Mouse (Mus musculus) heart, embryonic 13.5 days (tissue): ENCODE data around the gene Mgme1. TPM values are rescaled to one million over a fixed set of nuclear protein-coding genes. Genes with fewer than 3 reads are reported as not detected.
A peak's percentile ranks its signal among the peaks of the same experiment; 100 is the strongest.

Experiments
- ATAC-seq: fragments of 200-750 bp; cut with Nextera tagmentation; 2 replicates; pipeline ENCODE4 v1.8.0; 2017; ENCODE audit warnings: moderate TSS enrichment; ENCODE audit not compliant: insufficient number of reproducible peaks, low FRiP score, low TSS enrichment; ENCODE audit errors: extremely low read depth
- H3K27ac ChIP-seq: fragments of 300-500 bp; sonication (generic); replicated peaks from 2 replicates; pipeline ENCODE4 v1.5.1; 2015; ENCODE audit warnings: moderate library complexity, mild to moderate bottlenecking, inconsistent platforms
- H3K27me3 ChIP-seq: fragments of 300-500 bp; sonication (generic); replicated peaks from 2 replicates; pipeline ENCODE4 v1.6.1; 2015; ENCODE audit warnings: mild to moderate bottlenecking, inconsistent platforms
- H3K36me3 ChIP-seq: fragments of 300-500 bp; sonication (generic); 2 replicates; pipeline ENCODE4 v1.6.1; 2015; ENCODE audit warnings: mild to moderate bottlenecking, inconsistent platforms
- H3K4me1 ChIP-seq: fragments of 300-500 bp; sonication (generic); 2 replicates; pipeline ENCODE4 v1.6.1; 2015; ENCODE audit warnings: inconsistent platforms
- H3K4me2 ChIP-seq: fragments of 300-500 bp; sonication (generic); 2 replicates; pipeline ENCODE4 v1.6.1; 2015; ENCODE audit warnings: inconsistent platforms, mild to moderate bottlenecking, moderate library complexity
- H3K4me3 ChIP-seq: fragments of 300-500 bp; sonication (generic); 2 replicates; pipeline ENCODE4 v1.5.1; 2015; ENCODE audit warnings: moderate library complexity, mild to moderate bottlenecking, inconsistent platforms
- H3K9ac ChIP-seq: fragments of 300-500 bp; sonication (generic); 2 replicates; pipeline ENCODE4 v1.6.1; 2015; ENCODE audit warnings: inconsistent platforms, mild to moderate bottlenecking, moderate library complexity
- H3K9me3 ChIP-seq: fragments of 300-500 bp; sonication (generic); 2 replicates; pipeline ENCODE4 v1.6.1; 2016; ENCODE audit warnings: inconsistent platforms
- WGBS: fragments of 180-500 bp; shearing (Covaris S2); methylation state at CpG from one replicate; pipeline ENCODE4 v1.1.7; 2015; ENCODE audit warnings: mixed read lengths; 5-methylcytosine and 5-hydroxymethylcytosine counted together
- polyA plus RNA-seq: library from polyadenylated mRNA; unstranded; fragments of >200 nt; fragmentation: Nextera tagmentation; extraction: Ambion mirVana; gene quantifications from 2 replicates; pipeline ENCODE4 v1.2.1, GENCODE M21; 2015

The Mgme1 gene
- polyA plus RNA-seq, 1 experiment from 2014 or later = 20.0 TPM

- no peak overlapping the region for H3K4me2 ChIP-seq
- no peak overlapping the region for H3K4me3 ChIP-seq
- ATAC-seq = no peak
- no peaks in the 10 kb centered on the region for H3K36me3 ChIP-seq
- H3K9me3 ChIP-seq = 0 out of 2 replicates have a peak, but pooled peaks cover 11% of the 10 kb centered on the region
- no peaks in the 10 kb centered on the region for H3K4me1 ChIP-seq
- no peak overlapping the region for H3K9ac ChIP-seq
- H3K27ac ChIP-seq = no peak overlapping the region
- WGBS = 66% methylated on average over 6 of the region's 6 CpGs
- H3K27me3 ChIP-seq = no peaks in the 10 kb centered on the region
These were observed 32.1 kb upstream of the Mgme1 start for GRCm38 (mm10) chr2:144238341-144238740.

- Histone ChIP-seq H3K27ac (no peak overlapping the region), H3K9me3 (0 out of 2 replicates have a peak, but pooled peaks cover 9% of the 10 kb centered on the region), H3K4me1 (no peaks in the 10 kb centered on the region), H3K4me3 (no peak overlapping the region), H3K36me3 (no peaks in the 10 kb centered on the region), H3K9ac (no peak overlapping the region), H3K27me3 (no peaks in the 10 kb centered on the region), H3K4me2 (no peak overlapping the region)
- no peak for ATAC-seq
- 53% methylated on average over 2 of the region's 2 CpGs for WGBS
These were observed 31.1 kb upstream of the Mgme1 start for GRCm38 (mm10) chr2:144239318-144239717.

- H3K27ac ChIP-seq = no peak overlapping the region
These were observed 30.2 kb upstream of the Mgme1 start for GRCm38 (mm10) chr2:144240095-144240899.

GRCm38 (mm10) chr2:144245464-144245863, 25.0 kb upstream of the Mgme1 start:
- Histone ChIP-seq H3K36me3 (peaks cover 19% of the 10 kb centered on the region), H3K27ac (peak overlapping the region; percentile 1; the same call in 1 of the 2 replicates), H3K4me3 (no peak overlapping the region), H3K4me1 (peaks cover 27% of the 10 kb centered on the region), H3K4me2 (no peak overlapping the region), H3K9ac (no peak overlapping the region), H3K27me3 (no peaks in the 10 kb centered on the region), H3K9me3 (no peaks in the 10 kb centered on the region)
- ATAC-seq = no peak
- 80% methylated on average over 7 of the region's 7 CpGs for whole genome bisulfite sequencing

More at GRCm38 (mm10) chr2:144240095-144240899, 30.2 kb upstream of the Mgme1 start:
- Histone ChIP-seq H3K4me3 (no peak overlapping the region), H3K9ac (no peak overlapping the region), H3K4me2 (no peak overlapping the region), H3K9me3 (no peaks in the 10 kb centered on the region), H3K27me3 (no peaks in the 10 kb centered on the region), H3K4me1 (0 out of 2 replicates have a peak, but pooled peaks cover 2% of the 10 kb centered on the region), H3K36me3 (no peaks in the 10 kb centered on the region)
- no peak for ATAC-seq
- 72% methylated on average over 3 of the region's 3 CpGs for WGBS

- WGBS = 49% methylated on average over 2 of the region's 2 CpGs
- no peaks in the 10 kb centered on the region for H3K9me3 ChIP-seq
- H3K4me3 ChIP-seq = no peak overlapping the region
- no peak for ATAC-seq
- no peak overlapping the region for H3K27ac ChIP-seq
- H3K36me3 ChIP-seq = peaks cover 27% of the 10 kb centered on the region
- no peaks in the 10 kb centered on the region for H3K27me3 ChIP-seq
- H3K4me2 ChIP-seq = no peak overlapping the region
- no peak overlapping the region for H3K9ac ChIP-seq
- H3K4me1 ChIP-seq = peaks cover 27% of the 10 kb centered on the region
These were observed 24.2 kb upstream of the Mgme1 start for GRCm38 (mm10) chr2:144246270-144246669.

GRCm38 (mm10) chr2:144247337-144247978, 23.0 kb upstream of the Mgme1 start:
- peak overlapping the region; percentile 22; the same call in 1 of the 2 replicates for H3K27ac ChIP-seq
- 46% methylated on average over 5 of the region's 5 CpGs for WGBS
- ATAC-seq = no peak

GRCm38 (mm10) chr2:144248613-144249376, 21.7 kb upstream of the Mgme1 start:
- Histone ChIP-seq H3K4me1 (peaks cover 27% of the 10 kb centered on the region), H3K27me3 (no peaks in the 10 kb centered on the region), H3K9ac (no peak overlapping the region), H3K36me3 (peaks cover 53% of the 10 kb centered on the region), H3K9me3 (no peaks in the 10 kb centered on the region), H3K4me3 (no peak overlapping the region), H3K27ac (no peak overlapping the region; the same call in 1 of the 2 replicates), H3K4me2 (no peak overlapping the region)
- whole genome bisulfite sequencing = 45% methylated on average over 4 of the region's 4 CpGs
- no peak for ATAC-seq

More at GRCm38 (mm10) chr2:144247337-144247978, 23.0 kb upstream of the Mgme1 start:
- Histone ChIP-seq H3K4me2 (no peak overlapping the region), H3K4me3 (no peak overlapping the region), H3K27me3 (no peaks in the 10 kb centered on the region), H3K9ac (0 out of 2 replicates have a peak overlapping the region, but pooled peaks have one; percentile 29), H3K4me1 (peaks cover 27% of the 10 kb centered on the region), H3K36me3 (peaks cover 39% of the 10 kb centered on the region), H3K9me3 (no peaks in the 10 kb centered on the region)

- Histone ChIP-seq H3K9me3 (no peaks in the 10 kb centered on the region), H3K4me3 (no peak overlapping the region), H3K9ac (no peak overlapping the region), H3K36me3 (peaks cover 66% of the 10 kb centered on the region), H3K4me2 (no peak overlapping the region), H3K27ac (no peak overlapping the region), H3K4me1 (peaks cover 27% of the 10 kb centered on the region), H3K27me3 (no peaks in the 10 kb centered on the region)
- ATAC-seq = no peak
These were observed 20.4 kb upstream of the Mgme1 start for GRCm38 (mm10) chr2:144250111-144250510.

- Histone ChIP-seq H3K9ac (no peak overlapping the region), H3K27ac (no peak overlapping the region), H3K4me2 (no peak overlapping the region), H3K27me3 (no peaks in the 10 kb centered on the region), H3K4me3 (no peak overlapping the region), H3K9me3 (no peaks in the 10 kb centered on the region), H3K4me1 (peaks cover 52% of the 10 kb centered on the region), H3K36me3 (peaks cover 68% of the 10 kb centered on the region)
- WGBS = 81% methylated on average over 2 of the region's 2 CpGs
- no peak for ATAC-seq
These were observed 7.6 kb upstream of the Mgme1 start for GRCm38 (mm10) chr2:144262837-144263236.

- H3K27me3 ChIP-seq = no peaks in the 10 kb centered on the region
- H3K27ac ChIP-seq = no peak overlapping the region
- no peaks in the 10 kb centered on the region for H3K9me3 ChIP-seq
- no peak overlapping the region for H3K4me2 ChIP-seq
- H3K4me1 ChIP-seq = peaks cover 68% of the 10 kb centered on the region
- 71% methylated on average over 5 of the region's 5 CpGs for WGBS
- no peak overlapping the region for H3K4me3 ChIP-seq
- H3K36me3 ChIP-seq = peaks cover 51% of the 10 kb centered on the region
- no peak overlapping the region for H3K9ac ChIP-seq
- no peak for ATAC-seq
These were observed 5.9 kb upstream of the Mgme1 start for GRCm38 (mm10) chr2:144264398-144265119.

GRCm38 (mm10) chr2:144265120-144265488, 5.4 kb upstream of the Mgme1 start:
- Histone ChIP-seq H3K4me2 (no peak overlapping the region), H3K9me3 (no peaks in the 10 kb centered on the region), H3K27me3 (no peaks in the 10 kb centered on the region), H3K9ac (no peak overlapping the region), H3K36me3 (peaks cover 45% of the 10 kb centered on the region), H3K4me1 (peaks cover 68% of the 10 kb centered on the region), H3K27ac (no peak overlapping the region), H3K4me3 (no peak overlapping the region)
- ATAC-seq = no peak
- 69% methylated on average over 3 of the region's 3 CpGs for WGBS
